Mouse (Mus musculus) megakaryocyte, embryonic 14.5 days (primary cell): ENCODE results near the gene Itpr1.

Experiments
- FLI1 ChIP-seq: IDR thresholded peaks from 2 replicates; pipeline ENCODE4 v1.6.1; 2012; ENCODE audit warnings: low read length, inconsistent platforms, mixed read lengths
- GATA1 ChIP-seq: IDR thresholded peaks from 3 replicates; pipeline ENCODE4 v1.6.1; 2012; ENCODE audit warnings: mixed read lengths, low read length, inconsistent platforms, borderline replicate concordance

- TF ChIP-seq GATA1, result no peak
- no peak for TF ChIP-seq FLI1
These were observed 48.0 kb upstream of the Itpr1 start for GRCm38 (mm10) chr6:108164935-108165334.
